Mouse (Mus musculus) midbrain, embryonic 14.5 days (tissue): ENCODE results near the gene Col1a2. TPM values are rescaled to one million over a fixed set of nuclear protein-coding genes. Genes with fewer than 3 reads are reported as not detected.

Experiments used
- ATAC-seq: fragments of 200-750 bp; cut with Nextera tagmentation; 2 replicates; pipeline ENCODE4 v1.8.0; 2017; ENCODE audit warnings: moderate number of reproducible peaks, moderate library complexity; ENCODE audit not compliant: low FRiP score, low TSS enrichment
- DNase-seq: peaks from one replicate; pipeline ENCODE4 v3.0.0-alpha.2; 2015
- H3K27ac ChIP-seq: fragments of 300-500 bp; sonication (generic); replicated peaks from 2 replicates; pipeline ENCODE4 v1.5.1; 2014; ENCODE audit warnings: mild to moderate bottlenecking, low read depth, low read length, moderate library complexity
- H3K27me3 ChIP-seq: fragments of 300-500 bp; sonication (generic); 2 replicates; pipeline ENCODE4 v1.6.1; 2014; ENCODE audit warnings: low read length, control low read depth, mixed read lengths; ENCODE audit not compliant: control insufficient read depth, insufficient read depth
- H3K36me3 ChIP-seq: fragments of 300-500 bp; sonication (generic); 2 replicates; pipeline ENCODE4 v1.6.1; 2014; ENCODE audit warnings: low read length, control low read depth; ENCODE audit not compliant: control insufficient read depth, insufficient read depth
- H3K4me1 ChIP-seq: fragments of 300-500 bp; sonication (generic); 2 replicates; pipeline ENCODE4 v1.6.1; 2014; ENCODE audit warnings: mild to moderate bottlenecking, antibody characterized with exemption, low read length, control low read depth; ENCODE audit not compliant: control insufficient read depth, insufficient read depth
- H3K4me2 ChIP-seq: fragments of 300-500 bp; sonication (generic); 2 replicates; pipeline ENCODE4 v1.6.1; 2014; ENCODE audit warnings: mild to moderate bottlenecking, low read length, moderate library complexity
- H3K4me3 ChIP-seq: fragments of 300-500 bp; sonication (generic); replicated peaks from 2 replicates; pipeline ENCODE4 v1.5.1; 2014; ENCODE audit warnings: low read depth, low read length
- H3K9ac ChIP-seq: fragments of 300-500 bp; sonication (generic); replicated peaks from 2 replicates; pipeline ENCODE4 v1.6.1; 2014; ENCODE audit warnings: mild to moderate bottlenecking, low read length, moderate library complexity
- H3K9me3 ChIP-seq: fragments of 300-500 bp; sonication (generic); 2 replicates; pipeline ENCODE4 v1.6.1; 2016; ENCODE audit warnings: low read length, control low read depth, mixed read lengths; ENCODE audit not compliant: control insufficient read depth
- WGBS: fragments of 180-500 bp; shearing (Covaris S2); extraction: QIAGEN DNeasy Blood & Tissue Kit; methylation state at CpG from one replicate; pipeline ENCODE4 v1.1.7; 2014; 5-methylcytosine and 5-hydroxymethylcytosine counted together
- polyA plus RNA-seq: library from polyadenylated mRNA; unstranded; fragments of >200 nt; fragmentation: Nextera tagmentation; extraction: Ambion mirVana; gene quantifications from 2 replicates; pipeline ENCODE4 v1.2.1, GENCODE M21; 2014

The Col1a2 gene
- polyA plus RNA-seq, 1 experiment from 2014 or later, result 88.1 TPM

GRCm38 (mm10) chr6:4579620-4580019, 75.0 kb downstream of the Col1a2 start:
- DNase-seq (no peak), ATAC-seq (no peak)
- 75% methylated on average over 5 of the region's 5 CpGs for WGBS
- Histone ChIP-seq H3K9ac (no peak overlapping the region), H3K4me3 (no peak overlapping the region), H3K27ac (no peak overlapping the region), H3K27me3 (no peaks in the 10 kb centered on the region), H3K9me3 (no peaks in the 10 kb centered on the region), H3K4me1 (no peaks in the 10 kb centered on the region), H3K36me3 (no peaks in the 10 kb centered on the region), H3K4me2 (no peak overlapping the region)

DNA sequence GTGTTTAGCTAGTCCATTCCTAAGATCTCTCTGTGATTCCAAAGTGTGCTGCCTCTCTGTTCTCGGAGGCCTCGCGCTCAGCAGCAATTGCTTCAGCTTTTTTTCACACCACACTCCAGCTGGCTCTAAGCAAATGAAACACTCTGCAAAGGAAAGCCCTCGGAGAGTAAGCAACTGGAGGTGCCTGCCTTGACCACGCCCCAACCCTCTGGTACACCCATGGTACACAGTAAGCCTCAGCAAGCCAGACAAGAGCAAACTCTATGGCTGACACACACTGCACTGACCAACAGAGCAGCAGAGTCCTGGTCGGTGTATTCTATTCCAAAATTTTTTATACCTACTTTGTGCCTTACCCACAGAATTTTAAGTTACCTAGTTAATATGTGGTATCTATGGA, 78.9 kb downstream of the Col1a2 start:
- DNase-seq (no peak), ATAC-seq (no peak)
- no peaks in the 10 kb centered on the region for H3K27me3 ChIP-seq
- no peaks in the 10 kb centered on the region for H3K36me3 ChIP-seq
- no peaks in the 10 kb centered on the region for H3K4me1 ChIP-seq
- 33% methylated on average over 6 of the region's 6 CpGs for WGBS
- H3K4me2 ChIP-seq, result no peak overlapping the region
- no peaks in the 10 kb centered on the region for H3K9me3 ChIP-seq
- H3K4me3 ChIP-seq, result no peak overlapping the region
- H3K9ac ChIP-seq, result no peak overlapping the region
- H3K27ac ChIP-seq, result no peak overlapping the region

- Histone ChIP-seq H3K9me3 (no peaks in the 10 kb centered on the region), H3K4me1 (no peaks in the 10 kb centered on the region), H3K27me3 (no peaks in the 10 kb centered on the region), H3K4me3 (no peak overlapping the region), H3K27ac (no peak overlapping the region), H3K36me3 (no peaks in the 10 kb centered on the region), H3K4me2 (no peak overlapping the region), H3K9ac (no peak overlapping the region)
- DNase-seq (no peak), ATAC-seq (no peak)
- WGBS, result 76% methylated on average over 4 of the region's 4 CpGs
Observed at GRCm38 (mm10) chr6:4587946-4588345, 83.3 kb downstream of the Col1a2 start.

DNA sequence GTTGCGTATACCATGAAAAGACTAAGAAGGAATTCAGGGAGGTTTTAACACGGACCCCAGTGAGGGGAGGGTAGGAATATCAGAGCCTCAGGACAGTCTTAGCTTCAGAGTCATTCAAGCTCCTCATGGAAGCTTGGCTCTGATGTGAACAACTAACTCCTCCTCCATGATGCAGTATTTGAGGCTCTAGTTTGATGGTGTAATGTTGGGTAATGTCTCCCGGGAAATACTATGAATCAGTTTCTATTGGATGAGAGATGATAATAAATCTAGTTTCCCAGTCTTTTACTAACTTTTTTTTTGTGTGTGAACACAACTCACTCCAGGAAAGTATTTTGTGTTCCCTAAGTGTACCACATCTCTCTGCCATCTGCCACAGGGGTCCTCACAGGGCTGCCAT, 84.1 kb downstream of the Col1a2 start:
- Histone ChIP-seq H3K36me3 (no peaks in the 10 kb centered on the region), H3K9me3 (no peaks in the 10 kb centered on the region), H3K4me3 (no peak overlapping the region), H3K27me3 (no peaks in the 10 kb centered on the region), H3K27ac (no peak overlapping the region), H3K4me2 (no peak overlapping the region), H3K4me1 (no peaks in the 10 kb centered on the region), H3K9ac (no peak overlapping the region)
- ATAC-seq (no peak), DNase-seq (no peak)
- 93% methylated on average over 3 of the region's 3 CpGs for WGBS

GRCm38 (mm10) chr6:4590089-4590488, 85.5 kb downstream of the Col1a2 start:
- WGBS, result 74% methylated on average over 8 of the region's 8 CpGs
- Histone ChIP-seq H3K9me3 (no peaks in the 10 kb centered on the region), H3K27ac (no peak overlapping the region), H3K4me3 (no peak overlapping the region), H3K4me1 (no peaks in the 10 kb centered on the region), H3K36me3 (no peaks in the 10 kb centered on the region), H3K27me3 (no peaks in the 10 kb centered on the region), H3K9ac (no peak overlapping the region), H3K4me2 (no peak overlapping the region)
- no peak for DNase-seq
- no peak for ATAC-seq

Other genes starting within 250 kb of the Col1a2 start
- 43.2 and 61.9 TPM in 2 replicates for gene Casd1, start 96.0 kb downstream of the Col1a2 start, polyA plus RNA-seq
- gene Sgce, start 242.4 kb downstream of the Col1a2 start, polyA plus RNA-seq, result 47.3 and 51.0 TPM in 2 replicates
- 9.0 and 13.8 TPM in 2 replicates for gene Peg10, start 242.5 kb downstream of the Col1a2 start, polyA plus RNA-seq